Mouse (Mus musculus) ES-E14 (cell line): Measurements from ENCODE around the gene Lpcat2. TPM values are rescaled to one million over a fixed set of nuclear protein-coding genes. Genes with fewer than 3 reads are reported as not detected.

Experiments
- DNase-seq: peaks from one replicate; pipeline ENCODE4 v3.0.0-alpha.2; 2013; ENCODE audit warnings: low read depth, low spot score
- H3K27ac ChIP-seq: 2 replicates; pipeline ENCODE4 v1.5.1; 2012; ENCODE audit warnings: low read depth, mild to moderate bottlenecking, low read length, moderate library complexity, mixed read lengths; ENCODE audit not compliant: poor library complexity, insufficient read depth, severe bottlenecking
- H3K36me3 ChIP-seq: 2 replicates; pipeline ENCODE4 v1.6.1; 2012; ENCODE audit warnings: mild to moderate bottlenecking, low read length, moderate library complexity, mixed read lengths; ENCODE audit not compliant: control insufficient read depth, poor library complexity, insufficient read depth, severe bottlenecking
- H3K4me1 ChIP-seq, 2 experiments: fragments of 150-350 bp in 1 of 2; sonication (generic) in 1 of 2; 2 replicates each; pipeline ENCODE4 v1.6.1; 2012; ENCODE audit warnings: low read length in 2 of 2, mild to moderate bottlenecking in 1 of 2, mixed read lengths in 1 of 2; ENCODE audit not compliant: control insufficient read depth in 2 of 2, insufficient read depth in 2 of 2, poor library complexity in 1 of 2
- H3K4me3 ChIP-seq, 2 experiments: fragments of 150-350 bp in 1 of 2; sonication (generic) in 1 of 2; 2 replicates each; pipeline ENCODE4 v1.5.1; 2012; ENCODE audit warnings: low read length in 2 of 2, low read depth in 1 of 2, mild to moderate bottlenecking in 1 of 2, mixed read lengths in 1 of 2; ENCODE audit not compliant: insufficient read depth in 1 of 2, poor library complexity in 1 of 2, severe bottlenecking in 1 of 2
- H3K9ac ChIP-seq: 2 replicates; pipeline ENCODE4 v1.6.1; 2012; ENCODE audit warnings: low read depth, mild to moderate bottlenecking, low read length, mixed read lengths; ENCODE audit not compliant: poor library complexity, insufficient read depth, severe bottlenecking
- H3K9me3 ChIP-seq: fragments of 150-350 bp; sonication (generic); 2 replicates; pipeline ENCODE4 v1.6.1; 2012; ENCODE audit warnings: low read depth, mild to moderate bottlenecking, low read length; ENCODE audit not compliant: control insufficient read depth, insufficient read depth
- CHD2 ChIP-seq: IDR thresholded peaks from 2 replicates; pipeline ENCODE4 v1.6.1; 2014; ENCODE audit warnings: mild to moderate bottlenecking, low read depth, low read length, inconsistent platforms
- HCFC1 ChIP-seq: IDR thresholded peaks from 2 replicates; pipeline ENCODE4 v1.6.1; 2012; ENCODE audit warnings: low read length, inconsistent platforms, borderline replicate concordance; ENCODE audit not compliant: insufficient read depth
- MAFK ChIP-seq: IDR thresholded peaks from 2 replicates; pipeline ENCODE4 v1.6.1; 2014; ENCODE audit warnings: mild to moderate bottlenecking, low read depth, low read length, inconsistent platforms; ENCODE audit not compliant: insufficient read depth
- ZC3H11A ChIP-seq: IDR thresholded peaks from 2 replicates; pipeline ENCODE4 v1.6.1; 2012; ENCODE audit warnings: low read depth, mild to moderate bottlenecking, inconsistent platforms, low read length, borderline replicate concordance
- ZNF384 ChIP-seq: IDR thresholded peaks from 2 replicates; pipeline ENCODE4 v1.6.1; 2012; ENCODE audit warnings: low read depth, low read length, inconsistent platforms
- in situ Hi-C, 2 experiments: fragments of 600-800 bp; cut with MboI; formaldehyde crosslinking; loops; one replicate each; pipeline ENCODE4 v1.15.1; 2025; ENCODE audit warnings: low sequenced_read_pairs in 2 of 2, inconsistent platforms in 1 of 2; ENCODE audit not compliant: unreplicated experiment in 2 of 2
- total RNA-seq: library from RNA; depleted of rRNA; stranded (reverse); fragments of 300-350 nt; gene quantifications from 2 replicates; pipeline ENCODE4 v1.2.3, GENCODE M21; 2012

Lpcat2 gene
- total RNA-seq, 1 experiment: 1.8 TPM

DNA sequence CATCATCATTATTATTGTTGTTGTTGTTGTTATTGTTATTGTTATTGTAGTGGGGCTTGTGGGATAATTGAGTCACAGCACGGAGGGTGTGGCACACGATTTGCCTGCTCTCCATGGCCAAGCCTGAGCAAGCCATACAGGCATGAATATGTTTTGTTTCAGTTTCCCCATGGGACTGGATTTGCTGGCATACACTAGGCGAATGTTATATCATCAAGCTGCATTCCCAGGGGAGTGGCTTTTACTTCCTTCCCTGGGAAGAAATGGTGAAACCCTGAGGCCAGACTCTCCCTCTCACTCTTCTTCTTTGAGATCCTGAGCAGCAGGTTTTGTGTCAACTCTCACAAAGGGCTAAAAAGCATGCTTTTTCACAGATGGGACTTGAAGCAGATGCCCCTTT lies 16.5 kb upstream of the Lpcat2 start:
- no peak for DNase-seq
- in situ Hi-C loops: no loop called here
- Histone ChIP-seq H3K27ac (no peak overlapping the region), H3K36me3 (no peaks in the 10 kb centered on the region; the same call in 1 of the 2 replicates), H3K4me3 (no peak overlapping the region), H3K9me3 (no peaks in the 10 kb centered on the region), H3K4me1 (no peaks in the 10 kb centered on the region), H3K9ac (no peak overlapping the region)
- TF ChIP-seq CHD2 (no peak), ZC3H11A (no peak), HCFC1 (no peak), ZNF384 (no peak), MAFK (no peak)

DNA sequence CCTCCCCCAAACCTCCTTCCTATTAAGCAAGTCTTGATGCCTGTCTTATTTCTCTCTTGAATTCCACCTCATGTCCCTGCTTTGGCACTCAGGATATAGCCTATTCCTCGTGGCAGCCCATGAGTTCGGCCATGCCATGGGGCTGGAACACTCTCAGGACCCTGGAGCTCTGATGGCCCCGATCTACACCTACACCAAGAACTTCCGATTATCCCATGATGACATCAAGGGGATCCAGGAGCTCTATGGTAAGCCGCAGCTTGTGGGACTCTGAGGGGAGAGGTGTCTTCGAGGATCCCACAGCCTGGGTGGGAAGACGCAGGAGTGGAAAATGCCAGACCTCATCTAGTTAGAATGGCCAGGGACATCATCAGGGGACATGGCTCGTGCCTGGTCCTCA lies 16.0 kb upstream of the Lpcat2 start:
- H3K4me1 ChIP-seq: no peaks in the 10 kb centered on the region
- TF ChIP-seq ZNF384 (no peak), HCFC1 (no peak), CHD2 (no peak), ZC3H11A (no peak), MAFK (no peak)
- no peak overlapping the region for H3K4me3 ChIP-seq
- in situ Hi-C loops: no loop called here
- no peaks in the 10 kb centered on the region for H3K9me3 ChIP-seq
- H3K27ac ChIP-seq: no peak overlapping the region
- no peaks in the 10 kb centered on the region; the same call in 1 of the 2 replicates for H3K36me3 ChIP-seq
- no peak overlapping the region for H3K9ac ChIP-seq
- DNase-seq: no peak

DNA sequence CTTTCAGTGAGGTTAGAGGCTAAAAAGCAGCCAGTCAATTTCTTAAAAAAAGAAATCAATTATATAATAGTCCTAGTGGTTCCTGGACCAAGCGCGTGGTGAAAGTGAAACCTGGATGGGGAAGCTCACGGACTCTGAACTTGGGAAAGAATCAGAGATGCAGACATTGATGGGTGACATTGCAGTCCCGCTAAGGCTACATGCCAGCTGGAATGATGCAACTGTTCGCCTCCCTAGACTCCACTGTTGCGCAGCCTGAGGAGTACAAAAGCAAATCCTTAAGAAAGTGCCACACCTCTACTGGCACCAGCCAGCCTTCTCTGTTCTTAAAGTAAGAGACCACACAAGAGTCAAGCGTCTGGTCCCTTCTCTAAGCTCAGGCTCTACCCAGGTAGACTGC lies 15.3 kb upstream of the Lpcat2 start:
- no peaks in the 10 kb centered on the region; the same call in 1 of the 2 replicates for H3K36me3 ChIP-seq

DNA sequence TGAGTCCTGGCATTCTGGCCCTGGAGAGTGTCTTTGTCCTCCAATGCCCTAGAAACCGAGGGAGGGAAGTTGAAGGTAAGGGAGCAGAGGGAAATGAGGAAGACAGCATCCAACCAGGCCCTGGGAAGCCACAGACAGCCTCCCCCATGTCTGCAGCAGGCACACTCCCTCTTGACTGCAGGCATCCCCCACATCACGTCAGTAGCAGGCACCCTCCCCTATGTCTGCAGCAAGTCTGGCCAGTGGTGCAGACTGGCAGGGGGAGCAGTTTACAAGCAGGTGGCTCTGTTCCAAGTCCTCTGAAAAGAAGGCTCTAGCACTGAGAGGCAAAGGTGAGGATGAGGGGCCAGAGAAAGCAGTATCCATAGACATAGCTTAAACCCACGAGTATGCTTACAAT lies 8.5 kb upstream of the Lpcat2 start:
- no peak overlapping the region for H3K9ac ChIP-seq
- H3K36me3 ChIP-seq: peaks cover 3% of the 10 kb centered on the region; the same call in 1 of the 2 replicates
- peaks cover 0 to 6% of the 10 kb centered on the region in 2 experiments; a peak in 1 of 4 replicates for H3K4me1 ChIP-seq
- no peak for DNase-seq
- in situ Hi-C loops: no loop called here
- H3K9me3 ChIP-seq: no peaks in the 10 kb centered on the region
- TF ChIP-seq ZC3H11A (no peak), ZNF384 (no peak), MAFK (no peak), HCFC1 (no peak), CHD2 (no peak)
- H3K4me3 ChIP-seq: no peak overlapping the region
- H3K27ac ChIP-seq: no peak overlapping the region

More for the DNA sequence above, 15.3 kb upstream of the Lpcat2 start:
- H3K4me3 ChIP-seq: no peak overlapping the region
- no peaks in the 10 kb centered on the region for H3K9me3 ChIP-seq
- in situ Hi-C loops: no loop called here
- H3K4me1 ChIP-seq: no peaks in the 10 kb centered on the region
- no peak overlapping the region for H3K27ac ChIP-seq
- TF ChIP-seq MAFK: no peak
- TF ChIP-seq CHD2: no peak
- no peak for TF ChIP-seq HCFC1
- no peak overlapping the region for H3K9ac ChIP-seq
- DNase-seq: no peak

DNA sequence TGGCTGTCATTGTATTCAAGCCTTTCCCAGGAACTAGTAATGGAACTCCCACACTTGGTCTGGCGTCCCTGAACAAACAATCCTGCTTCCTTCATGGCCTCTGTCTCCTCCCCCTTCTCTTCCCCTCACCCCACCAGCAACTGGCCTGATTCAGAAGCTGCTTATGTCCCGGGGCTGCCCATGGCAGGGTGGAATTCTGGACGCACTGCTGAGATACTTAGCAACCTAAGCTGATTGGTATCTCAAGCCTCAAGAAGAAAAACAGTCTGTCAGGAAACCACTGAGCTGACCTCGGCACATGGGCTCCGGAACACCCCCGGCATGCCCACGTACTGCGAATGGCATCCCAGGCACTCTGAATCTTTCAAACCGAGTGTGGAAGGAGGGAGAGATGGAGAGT lies 7.8 kb upstream of the Lpcat2 start:
- Histone ChIP-seq H3K27ac (no peak overlapping the region), H3K9ac (no peak overlapping the region), H3K4me3 (no peak overlapping the region), H3K36me3 (peaks cover 3% of the 10 kb centered on the region; the same call in 1 of the 2 replicates), H3K9me3 (no peaks in the 10 kb centered on the region), H3K4me1 (peaks cover 0 to 6% of the 10 kb centered on the region in 2 experiments; a peak in 1 of 4 replicates)
- in situ Hi-C loops: no loop called here
- no peak for DNase-seq
- no peak for TF ChIP-seq ZNF384
- no peak for TF ChIP-seq MAFK
- no peak for TF ChIP-seq HCFC1
- TF ChIP-seq ZC3H11A: no peak
- TF ChIP-seq CHD2: no peak
